Mouse (Mus musculus) lung, postnatal 0 days (tissue): ENCODE measurements at regions not wholly inside any gene's neighbourhood (a gene's known extent, or its start where the extent isn't known, plus 50 kb on each side); places are given as distances from the start of the nearest gene placed in this dataset.

Experiments
- ATAC-seq: fragments of 200-750 bp; cut with Nextera tagmentation; 2 replicates; pipeline ENCODE4 v1.8.0; 2017; ENCODE audit warnings: moderate library complexity
- DNase-seq: peaks from one replicate; pipeline ENCODE4 v3.0.0-alpha.2; 2016; ENCODE audit warnings: low spot score
- H3K27ac ChIP-seq: fragments of 300-500 bp; sonication (generic); 2 replicates; pipeline ENCODE4 v1.5.1; 2014; ENCODE audit warnings: antibody characterized with exemption, mild to moderate bottlenecking, low read length, mixed read lengths
- H3K27me3 ChIP-seq: fragments of 300-500 bp; sonication (generic); replicated peaks from 2 replicates; pipeline ENCODE4 v1.6.1; 2014; ENCODE audit warnings: low read length, mixed read lengths; ENCODE audit not compliant: insufficient read depth
- H3K36me3 ChIP-seq: fragments of 300-500 bp; sonication (generic); 2 replicates; pipeline ENCODE4 v1.6.1; 2014; ENCODE audit warnings: low read length, mixed read lengths; ENCODE audit not compliant: insufficient read depth
- H3K4me1 ChIP-seq: fragments of 300-500 bp; sonication (generic); 2 replicates; pipeline ENCODE4 v1.6.1; 2014; ENCODE audit warnings: antibody characterized with exemption, low read depth, low read length, mixed read lengths; ENCODE audit not compliant: insufficient read depth
- H3K4me2 ChIP-seq: fragments of 300-500 bp; sonication (generic); replicated peaks from 2 replicates; pipeline ENCODE4 v1.6.1; 2014; ENCODE audit warnings: low read depth, mild to moderate bottlenecking, low read length, moderate library complexity, mixed read lengths
- H3K4me3 ChIP-seq: fragments of 300-500 bp; sonication (generic); 2 replicates; pipeline ENCODE4 v1.5.1; 2014; ENCODE audit warnings: low read depth, low read length
- H3K9ac ChIP-seq: fragments of 300-500 bp; sonication (generic); replicated peaks from 2 replicates; pipeline ENCODE4 v1.6.1; 2014; ENCODE audit warnings: low read depth, mild to moderate bottlenecking
- H3K9me3 ChIP-seq: fragments of 300-500 bp; sonication (generic); 2 replicates; pipeline ENCODE4 v1.6.1; 2016; ENCODE audit warnings: low read length, mixed read lengths
- CTCF ChIP-seq: IDR thresholded peaks from 2 replicates; pipeline ENCODE4 v1.5.1; 2016; ENCODE audit warnings: antibody characterized with exemption, mild to moderate bottlenecking
- EP300 ChIP-seq: IDR thresholded peaks from 2 replicates; pipeline ENCODE4 v1.6.1; 2016; ENCODE audit warnings: antibody characterized with exemption, mild to moderate bottlenecking, control low read depth
- WGBS: fragments of 180-500 bp; shearing (Covaris S2); extraction: QIAGEN DNeasy Blood & Tissue Kit; methylation state at CpG from one replicate; pipeline ENCODE4 v1.1.7; 2014; 5-methylcytosine and 5-hydroxymethylcytosine counted together

DNA sequence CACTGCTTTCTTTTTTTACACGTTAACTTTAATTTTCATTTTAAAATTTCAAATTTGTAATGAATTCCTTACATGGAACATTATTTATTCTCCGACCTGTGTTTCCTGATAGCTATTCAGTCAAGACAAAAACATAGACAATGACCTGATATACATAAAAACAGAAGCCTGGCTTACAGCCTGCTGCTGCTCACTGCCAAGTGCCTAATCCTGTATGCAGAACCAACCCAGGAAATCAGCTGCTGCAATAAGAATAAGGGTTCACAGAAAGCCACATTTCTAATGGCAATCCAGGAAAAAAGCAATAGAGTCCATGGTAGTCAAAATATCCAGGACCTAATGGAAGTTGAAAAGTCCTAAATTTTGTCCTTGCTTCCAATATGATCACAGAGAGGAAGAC, 642.4 kb upstream of the Ctnnd2 start:
- TF ChIP-seq CTCF: no peak
- no peak for TF ChIP-seq EP300
- Histone ChIP-seq H3K4me2 (no peak overlapping the region), H3K36me3 (no peaks in the 10 kb centered on the region), H3K27ac (no peak overlapping the region), H3K9ac (no peak overlapping the region), H3K9me3 (no peaks in the 10 kb centered on the region), H3K4me1 (no peaks in the 10 kb centered on the region), H3K27me3 (no peaks in the 10 kb centered on the region), H3K4me3 (no peak overlapping the region)
- DNase-seq (no peak), ATAC-seq (no peak)
- WGBS: 73% methylated on average over 2 of the region's 2 CpGs

- H3K4me1 ChIP-seq: no peaks in the 10 kb centered on the region
- no peak overlapping the region for H3K4me2 ChIP-seq
- no peaks in the 10 kb centered on the region for H3K36me3 ChIP-seq
- no peaks in the 10 kb centered on the region for H3K9me3 ChIP-seq
- no peak overlapping the region for H3K9ac ChIP-seq
- ATAC-seq: no peak
- no peak for TF ChIP-seq CTCF
- no peak for TF ChIP-seq EP300
- DNase-seq: no peak
- no peak overlapping the region for H3K27ac ChIP-seq
- no peak overlapping the region for H3K4me3 ChIP-seq
- 82% methylated on average over 1 of the region's 1 CpGs for WGBS
- H3K27me3 ChIP-seq: no peaks in the 10 kb centered on the region
Measured at GRCm38 (mm10) chr15:29568411-29568810, 604.0 kb upstream of the Ctnnd2 start.
